Mouse (Mus musculus) forebrain, embryonic 13.5 days (tissue): Measurements from ENCODE around the gene Clec4f. TPM values are rescaled to one million over a fixed set of nuclear protein-coding genes. Genes with fewer than 3 reads are reported as not detected.
A peak's percentile ranks its signal among the peaks of the same experiment; 100 is the strongest.
"Not testable (repeated sequence)": the region's sequence is repeated elsewhere in the genome, so short reads cannot be mapped to it uniquely, and the experiment has no call there.

Experiments
- ATAC-seq: fragments of 200-750 bp; cut with Nextera tagmentation; 2 replicates; pipeline ENCODE4 v1.8.0; 2017
- H3K27ac ChIP-seq: fragments of 300-500 bp; sonication (generic); 2 replicates; pipeline ENCODE4 v1.5.1; 2015; ENCODE audit warnings: inconsistent platforms, mild to moderate bottlenecking, moderate library complexity
- H3K27me3 ChIP-seq: fragments of 300-500 bp; sonication (generic); 2 replicates; pipeline ENCODE4 v1.6.1; 2015; ENCODE audit warnings: mild to moderate bottlenecking, inconsistent platforms
- H3K36me3 ChIP-seq: fragments of 300-500 bp; sonication (generic); 2 replicates; pipeline ENCODE4 v1.6.1; 2015; ENCODE audit warnings: mild to moderate bottlenecking, inconsistent platforms; ENCODE audit not compliant: poor library complexity, severe bottlenecking
- H3K4me1 ChIP-seq: fragments of 300-500 bp; sonication (generic); 2 replicates; pipeline ENCODE4 v1.6.1; 2015; ENCODE audit warnings: inconsistent platforms
- H3K4me2 ChIP-seq: fragments of 300-500 bp; sonication (generic); 2 replicates; pipeline ENCODE4 v1.6.1; 2015; ENCODE audit warnings: inconsistent platforms, mild to moderate bottlenecking, moderate library complexity
- H3K4me3 ChIP-seq: fragments of 300-500 bp; sonication (generic); 2 replicates; pipeline ENCODE4 v1.5.1; 2015; ENCODE audit warnings: mild to moderate bottlenecking, inconsistent platforms
- H3K9ac ChIP-seq: fragments of 300-500 bp; sonication (generic); 2 replicates; pipeline ENCODE4 v1.6.1; 2015; ENCODE audit warnings: mild to moderate bottlenecking, inconsistent platforms
- H3K9me3 ChIP-seq: fragments of 300-500 bp; sonication (generic); replicated peaks from 2 replicates; pipeline ENCODE4 v1.6.1; 2016; ENCODE audit warnings: inconsistent platforms
- WGBS: fragments of 180-500 bp; shearing (Covaris S2); methylation state at CpG from one replicate; pipeline ENCODE4 v1.1.7; 2015; 5-methylcytosine and 5-hydroxymethylcytosine counted together
- polyA plus RNA-seq: library from polyadenylated mRNA; unstranded; fragments of >200 nt; fragmentation: Nextera tagmentation; extraction: Ambion mirVana; gene quantifications from 2 replicates; pipeline ENCODE4 v1.2.1, GENCODE M21; 2015

Gene Clec4f
- polyA plus RNA-seq, 1 experiment from 2014 or later = not detected

GRCm38 (mm10) chr6:83692962-83693361 is 37.0 kb upstream of the Clec4f start:
- Histone ChIP-seq H3K27me3 (peaks cover 91% of the 10 kb centered on the region), H3K36me3 (no peaks in the 10 kb centered on the region), H3K27ac (no peak overlapping the region), H3K4me2 (no peak overlapping the region), H3K4me3 (no peak overlapping the region), H3K9ac (no peak overlapping the region), H3K9me3 (no peaks in the 10 kb centered on the region), H3K4me1 (0 out of 2 replicates have a peak, but pooled peaks cover 3% of the 10 kb centered on the region)
- WGBS = 1% methylated on average over 12 of the region's 12 CpGs
- no peak for ATAC-seq

- no peak overlapping the region for H3K9ac ChIP-seq
- 58% methylated on average over 2 of the region's 2 CpGs for WGBS
- no peak overlapping the region for H3K4me3 ChIP-seq
- ATAC-seq = no peak
- no peaks in the 10 kb centered on the region for H3K36me3 ChIP-seq
- no peak overlapping the region for H3K27ac ChIP-seq
- no peaks in the 10 kb centered on the region for H3K9me3 ChIP-seq
- H3K4me1 ChIP-seq = 0 out of 2 replicates have a peak, but pooled peaks cover 3% of the 10 kb centered on the region
- H3K27me3 ChIP-seq = peaks cover 81% of the 10 kb centered on the region
- H3K4me2 ChIP-seq = no peak overlapping the region
These were observed 34.9 kb upstream of the Clec4f start for GRCm38 (mm10) chr6:83690936-83691335.

- 22% methylated on average over 4 of the region's 5 CpGs for WGBS
These were observed 34.3 kb upstream of the Clec4f start for GRCm38 (mm10) chr6:83690277-83690676.

GRCm38 (mm10) chr6:83689374-83689773 is 33.4 kb upstream of the Clec4f start:
- 84% methylated on average over 4 of the region's 4 CpGs for WGBS
- H3K4me1 ChIP-seq = 0 out of 2 replicates have a peak, but pooled peaks cover 3% of the 10 kb centered on the region
- no peak overlapping the region for H3K9ac ChIP-seq
- no peaks in the 10 kb centered on the region for H3K36me3 ChIP-seq
- no peak for ATAC-seq
- H3K9me3 ChIP-seq = no peaks in the 10 kb centered on the region
- H3K4me2 ChIP-seq = no peak overlapping the region
- peaks cover 79% of the 10 kb centered on the region for H3K27me3 ChIP-seq
- H3K4me3 ChIP-seq = no peak overlapping the region
- H3K27ac ChIP-seq = no peak overlapping the region

More at GRCm38 (mm10) chr6:83690277-83690676, 34.3 kb upstream of the Clec4f start:
- peaks cover 81% of the 10 kb centered on the region for H3K27me3 ChIP-seq
- no peaks in the 10 kb centered on the region for H3K36me3 ChIP-seq
- no peak overlapping the region for H3K4me2 ChIP-seq
- no peak for ATAC-seq
- H3K27ac ChIP-seq = no peak overlapping the region
- H3K4me3 ChIP-seq = no peak overlapping the region
- H3K9me3 ChIP-seq = no peaks in the 10 kb centered on the region
- H3K9ac ChIP-seq = no peak overlapping the region
- 0 out of 2 replicates have a peak, but pooled peaks cover 3% of the 10 kb centered on the region for H3K4me1 ChIP-seq

GRCm38 (mm10) chr6:83677757-83678156 is 21.8 kb upstream of the Clec4f start, which contains the start of gene Cd207:
Cd207 (minus strand) TSS chr6:83677857.
- 75% methylated on average over 4 of the region's 4 CpGs for whole genome bisulfite sequencing
- Histone ChIP-seq H3K36me3 (no peaks in the 10 kb centered on the region), H3K27me3 (peaks cover 10% of the 10 kb centered on the region), H3K9me3 (no peaks in the 10 kb centered on the region), H3K4me1 (no peaks in the 10 kb centered on the region), H3K9ac (no peak within 1 kb of the TSS), H3K4me2 (no peak within 1 kb of the TSS), H3K27ac (no peak within 1 kb of the TSS), H3K4me3 (no peak within 1 kb of the TSS)
- no peak for ATAC-seq

- H3K4me1 ChIP-seq = no peaks in the 10 kb centered on the region
- H3K9ac ChIP-seq = no peak overlapping the region
- no peak overlapping the region for H3K27ac ChIP-seq
- peaks cover 4% of the 10 kb centered on the region; the same call in 1 of the 2 replicates for H3K27me3 ChIP-seq
- no peaks in the 10 kb centered on the region for H3K9me3 ChIP-seq
- WGBS = 5% methylated on average over 4 of the region's 4 CpGs
- no peak overlapping the region for H3K4me2 ChIP-seq
- no peak overlapping the region for H3K4me3 ChIP-seq
- ATAC-seq = 0 out of 2 replicates have a peak, but pooled peaks have one; percentile 27
- H3K36me3 ChIP-seq = no peaks in the 10 kb centered on the region
These were observed 17.4 kb upstream of the Clec4f start for GRCm38 (mm10) chr6:83673395-83673794.

GRCm38 (mm10) chr6:83665009-83665408 is 9.0 kb upstream of the Clec4f start:
- Histone ChIP-seq H3K36me3 (no peaks in the 10 kb centered on the region), H3K9me3 (no peaks in the 10 kb centered on the region), H3K27ac (no peak overlapping the region), H3K27me3 (no peaks in the 10 kb centered on the region), H3K4me1 (no peaks in the 10 kb centered on the region), H3K9ac (no peak overlapping the region), H3K4me2 (no peak overlapping the region), H3K4me3 (no peak overlapping the region)
- peak; percentile 57; the same call in 1 of the 2 replicates for ATAC-seq
- 67% methylated on average over 2 of the region's 2 CpGs for WGBS

GRCm38 (mm10) chr6:83660821-83661220 is 4.8 kb upstream of the Clec4f start:
- H3K9me3 ChIP-seq = no peaks in the 10 kb centered on the region
- no peak overlapping the region for H3K4me3 ChIP-seq
- H3K4me1 ChIP-seq = no peaks in the 10 kb centered on the region
- 91% methylated on average over 4 of the region's 4 CpGs for WGBS
- no peaks in the 10 kb centered on the region for H3K36me3 ChIP-seq
- H3K27me3 ChIP-seq = no peaks in the 10 kb centered on the region
- no peak overlapping the region for H3K4me2 ChIP-seq
- no peak for ATAC-seq
- no peak overlapping the region for H3K27ac ChIP-seq
- H3K9ac ChIP-seq = no peak overlapping the region

GRCm38 (mm10) chr6:83646715-83647114 is 9.3 kb downstream of the Clec4f start:
- Histone ChIP-seq H3K27ac (no peak overlapping the region), H3K9me3 (no peaks in the 10 kb centered on the region), H3K4me1 (no peaks in the 10 kb centered on the region), H3K9ac (no peak overlapping the region), H3K4me3 (no peak overlapping the region), H3K4me2 (no peak overlapping the region), H3K36me3 (no peaks in the 10 kb centered on the region), H3K27me3 (no peaks in the 10 kb centered on the region; the same call in 1 of the 2 replicates)
- ATAC-seq = no peak
- WGBS = 88% methylated on average over 10 of the region's 10 CpGs

- ATAC-seq = no peak
- H3K4me3 ChIP-seq = no peak overlapping the region
- H3K36me3 ChIP-seq = no peaks in the 10 kb centered on the region
- no peak overlapping the region for H3K27ac ChIP-seq
- H3K9ac ChIP-seq = no peak overlapping the region
- no peaks in the 10 kb centered on the region for H3K4me1 ChIP-seq
- no peak overlapping the region for H3K4me2 ChIP-seq
- no peaks in the 10 kb centered on the region for H3K27me3 ChIP-seq
- 100% methylated on average over 1 of the region's 1 CpGs for WGBS
- H3K9me3 ChIP-seq = no peaks in the 10 kb centered on the region
These were observed 20.7 kb downstream of the Clec4f start for GRCm38 (mm10) chr6:83635329-83635728.

- not testable (repeated sequence) for H3K27me3 ChIP-seq, H3K9ac ChIP-seq, H3K4me2 ChIP-seq, ATAC-seq, H3K36me3 ChIP-seq, H3K9me3 ChIP-seq, H3K4me3 ChIP-seq, H3K27ac ChIP-seq, H3K4me1 ChIP-seq
- WGBS = 81% methylated on average over 4 of the region's 4 CpGs
These were observed 21.4 kb downstream of the Clec4f start for GRCm38 (mm10) chr6:83634631-83635030.

- H3K4me3 ChIP-seq, H3K27me3 ChIP-seq, H3K4me1 ChIP-seq, H3K36me3 ChIP-seq, H3K9me3 ChIP-seq, H3K9ac ChIP-seq, ATAC-seq, H3K4me2 ChIP-seq, H3K27ac ChIP-seq: not testable (repeated sequence)
- WGBS = 75% methylated on average over 5 of the region's 5 CpGs
These were observed 21.9 kb downstream of the Clec4f start for GRCm38 (mm10) chr6:83634106-83634505.

- no peak for ATAC-seq
- Histone ChIP-seq H3K9ac (no peak overlapping the region), H3K4me1 (no peaks in the 10 kb centered on the region), H3K4me2 (no peak overlapping the region), H3K27ac (no peak overlapping the region), H3K4me3 (no peak overlapping the region), H3K27me3 (no peaks in the 10 kb centered on the region), H3K36me3 (no peaks in the 10 kb centered on the region), H3K9me3 (no peaks in the 10 kb centered on the region)
- WGBS = 74% methylated on average over 4 of the region's 4 CpGs
These were observed 24.2 kb downstream of the Clec4f start for GRCm38 (mm10) chr6:83631815-83632214.
